Mouse (Mus musculus): ENCODE results near the gene Nav2.
A peak's percentile ranks its signal among the peaks of the same experiment; 100 is the strongest.

The Nav2 gene

GRCm38 (mm10) chr7:49454601-49455000 lies 546.1 kb downstream of the Nav2 start:
- Histone ChIP-seq H3K9me3 (ENCODE audit: low read length) (no peaks in the 10 kb centered on the region), H3K4me1 (replicated peaks; ENCODE audit: low read depth, low read length) (peaks cover 52% of the 10 kb centered on the region), H3K4me3 (replicated peaks; ENCODE audit: low read length) (no peak overlapping the region), H3K36me3 (ENCODE audit: insufficient read depth, low read length) (peaks cover 21% of the 10 kb centered on the region), H3K27me3 (ENCODE audit: insufficient read depth, low read length) (peaks cover 13% of the 10 kb centered on the region)
- TF ChIP-seq NANOG (IDR thresholded peaks at IDR 0.05; ENCODE audit: borderline replicate concordance, low read length) (no peak), CTCF (conservative IDR thresholded peaks at IDR 0.05; ENCODE audit: low read length) (no peak), POU5F1 (IDR thresholded peaks at IDR 0.05; ENCODE audit: borderline replicate concordance, low read length) (no peak)

DNA sequence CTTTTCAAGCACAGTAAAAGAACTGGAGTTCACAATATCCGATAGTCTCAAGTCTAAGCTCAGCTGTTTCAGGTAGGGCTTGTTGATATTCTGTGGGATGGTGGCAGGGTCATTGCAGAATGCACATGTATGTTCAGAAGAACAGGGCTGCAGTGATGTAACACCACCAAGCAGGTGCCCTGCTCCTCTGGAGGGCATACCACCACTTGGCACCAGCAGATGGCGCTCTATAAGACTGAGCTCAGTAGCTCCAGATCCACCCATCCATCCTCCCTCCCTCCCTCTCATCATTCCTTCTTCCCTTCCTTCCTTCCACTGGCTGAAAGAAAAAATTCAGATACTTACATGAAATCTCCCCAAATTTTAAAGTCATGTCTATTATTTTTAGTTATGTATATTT lies 547.6 kb downstream of the Nav2 start:
- Histone ChIP-seq H3K36me3 (ENCODE audit: insufficient read depth, low read length) (peaks cover 25% of the 10 kb centered on the region), H3K4me1 (replicated peaks; ENCODE audit: low read depth, low read length) (peaks cover 39% of the 10 kb centered on the region), H3K27me3 (ENCODE audit: insufficient read depth, low read length) (peaks cover 21% of the 10 kb centered on the region), H3K9me3 (ENCODE audit: low read length) (no peaks in the 10 kb centered on the region), H3K4me3 (replicated peaks; ENCODE audit: low read length) (no peak overlapping the region)
- TF ChIP-seq CTCF (conservative IDR thresholded peaks at IDR 0.05; ENCODE audit: low read length) (peak; percentile 70), POU5F1 (IDR thresholded peaks at IDR 0.05; ENCODE audit: borderline replicate concordance, low read length) (no peak)

- Histone ChIP-seq H3K27me3 (ENCODE audit: insufficient read depth, low read length) (peaks cover 27% of the 10 kb centered on the region), H3K36me3 (ENCODE audit: insufficient read depth, low read length) (peaks cover 29% of the 10 kb centered on the region), H3K4me3 (replicated peaks; ENCODE audit: low read length) (no peak overlapping the region), H3K4me1 (replicated peaks; ENCODE audit: low read depth, low read length) (peaks cover 41% of the 10 kb centered on the region), H3K9me3 (ENCODE audit: low read length) (no peaks in the 10 kb centered on the region)
- no peak for TF ChIP-seq POU5F1 (IDR thresholded peaks at IDR 0.05; ENCODE audit: borderline replicate concordance, low read length)
- TF ChIP-seq NANOG (IDR thresholded peaks at IDR 0.05; ENCODE audit: borderline replicate concordance, low read length): no peak
- no peak for TF ChIP-seq CTCF (conservative IDR thresholded peaks at IDR 0.05; ENCODE audit: low read length)
Measured at GRCm38 (mm10) chr7:49457398-49457797, 548.9 kb downstream of the Nav2 start.

DNA sequence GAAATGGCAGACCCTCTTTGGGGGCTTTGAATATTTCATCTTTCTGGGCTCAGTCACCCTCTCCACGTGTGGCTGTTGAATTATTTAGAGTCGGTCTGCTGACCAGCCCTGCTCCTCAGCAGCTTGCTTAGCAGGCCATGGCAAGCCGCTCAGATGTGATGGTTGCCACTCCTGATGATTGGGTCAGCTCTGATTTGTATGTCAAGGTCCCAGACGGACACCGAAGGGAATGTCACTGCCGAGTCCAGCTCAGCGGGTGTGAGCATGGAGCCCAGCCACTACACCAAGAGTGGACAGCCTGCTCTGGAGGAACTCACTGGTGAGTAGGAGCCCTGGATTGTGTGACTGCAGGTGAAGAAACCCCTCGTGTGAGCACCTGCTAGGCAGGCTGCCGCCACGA lies 549.4 kb downstream of the Nav2 start:
- H3K4me1 ChIP-seq (replicated peaks; ENCODE audit: low read depth, low read length): peaks cover 40% of the 10 kb centered on the region
- peaks cover 24% of the 10 kb centered on the region for H3K36me3 ChIP-seq (ENCODE audit: insufficient read depth, low read length)
- TF ChIP-seq POU5F1 (IDR thresholded peaks at IDR 0.05; ENCODE audit: borderline replicate concordance, low read length): no peak
- TF ChIP-seq NANOG (IDR thresholded peaks at IDR 0.05; ENCODE audit: borderline replicate concordance, low read length): no peak
- TF ChIP-seq CTCF (conservative IDR thresholded peaks at IDR 0.05; ENCODE audit: low read length): no peak
- no peaks in the 10 kb centered on the region for H3K9me3 ChIP-seq (ENCODE audit: low read length)
- H3K4me3 ChIP-seq (replicated peaks; ENCODE audit: low read length): no peak overlapping the region
- peaks cover 22% of the 10 kb centered on the region for H3K27me3 ChIP-seq (ENCODE audit: insufficient read depth, low read length)

GRCm38 (mm10) chr7:49462328-49462811 lies 553.9 kb downstream of the Nav2 start:
- TF ChIP-seq CTCF (conservative IDR thresholded peaks at IDR 0.05; ENCODE audit: low read length) (no peak), POU5F1 (IDR thresholded peaks at IDR 0.05; ENCODE audit: borderline replicate concordance, low read length) (no peak), NANOG (IDR thresholded peaks at IDR 0.05; ENCODE audit: borderline replicate concordance, low read length) (peak; percentile 40; the same call in 1 of the 2 replicates)

DNA sequence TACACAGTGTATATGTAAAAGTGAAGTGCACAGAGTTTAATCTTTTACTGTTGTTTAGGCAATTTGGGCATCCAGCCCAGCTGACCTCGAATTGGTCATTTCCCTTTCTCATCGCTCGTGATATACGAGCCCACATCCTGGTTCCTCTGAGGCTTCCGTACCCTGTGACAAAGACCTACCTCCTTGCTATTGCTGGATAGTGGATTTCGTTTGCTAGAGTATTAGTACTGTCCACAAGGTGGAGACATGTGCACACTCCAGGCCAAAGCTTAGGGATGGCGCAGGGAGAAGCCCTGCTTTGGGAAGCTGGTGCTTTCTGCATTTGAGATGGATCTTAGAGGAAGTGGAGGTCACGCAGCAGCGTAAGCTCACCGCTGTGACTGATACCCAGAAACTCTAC lies 559.3 kb downstream of the Nav2 start:
- Histone ChIP-seq H3K9me3 (ENCODE audit: low read length) (no peaks in the 10 kb centered on the region), H3K4me3 (replicated peaks; ENCODE audit: low read length) (no peak overlapping the region), H3K27me3 (ENCODE audit: insufficient read depth, low read length) (peaks cover 6% of the 10 kb centered on the region; the same call in 1 of the 2 replicates), H3K4me1 (replicated peaks; ENCODE audit: low read depth, low read length) (peaks cover 5% of the 10 kb centered on the region), H3K36me3 (ENCODE audit: insufficient read depth, low read length) (peaks cover 15% of the 10 kb centered on the region; the same call in 1 of the 2 replicates)
- no peak for TF ChIP-seq NANOG (IDR thresholded peaks at IDR 0.05; ENCODE audit: borderline replicate concordance, low read length)
- TF ChIP-seq CTCF (conservative IDR thresholded peaks at IDR 0.05; ENCODE audit: low read length): 0 out of 2 replicates have a peak, but pooled peaks have one; percentile 8
- no peak for TF ChIP-seq POU5F1 (IDR thresholded peaks at IDR 0.05; ENCODE audit: borderline replicate concordance, low read length)

More at GRCm38 (mm10) chr7:49462328-49462811, 553.9 kb downstream of the Nav2 start:
- Histone ChIP-seq H3K4me3 (replicated peaks; ENCODE audit: low read length) (no peak overlapping the region), H3K36me3 (ENCODE audit: insufficient read depth, low read length) (peaks cover 20% of the 10 kb centered on the region; the same call in 1 of the 2 replicates), H3K27me3 (ENCODE audit: insufficient read depth, low read length) (peaks cover 19% of the 10 kb centered on the region), H3K4me1 (replicated peaks; ENCODE audit: low read depth, low read length) (peaks cover 32% of the 10 kb centered on the region), H3K9me3 (ENCODE audit: low read length) (no peaks in the 10 kb centered on the region)

- TF ChIP-seq CTCF (conservative IDR thresholded peaks at IDR 0.05; ENCODE audit: low read length): 0 out of 2 replicates have a peak, but pooled peaks have one; percentile 2
- no peak for TF ChIP-seq NANOG (IDR thresholded peaks at IDR 0.05; ENCODE audit: borderline replicate concordance, low read length)
- H3K27me3 ChIP-seq (ENCODE audit: insufficient read depth, low read length): peaks cover 6% of the 10 kb centered on the region; the same call in 1 of the 2 replicates
- H3K36me3 ChIP-seq (ENCODE audit: insufficient read depth, low read length): peaks cover 15% of the 10 kb centered on the region; the same call in 1 of the 2 replicates
- no peaks in the 10 kb centered on the region; the same call in 1 of the 2 replicates for H3K4me1 ChIP-seq (replicated peaks; ENCODE audit: low read depth, low read length)
- no peak overlapping the region for H3K4me3 ChIP-seq (replicated peaks; ENCODE audit: low read length)
- H3K9me3 ChIP-seq (ENCODE audit: low read length): no peaks in the 10 kb centered on the region
Measured at GRCm38 (mm10) chr7:49468492-49469205, 560.1 kb downstream of the Nav2 start.

DNA sequence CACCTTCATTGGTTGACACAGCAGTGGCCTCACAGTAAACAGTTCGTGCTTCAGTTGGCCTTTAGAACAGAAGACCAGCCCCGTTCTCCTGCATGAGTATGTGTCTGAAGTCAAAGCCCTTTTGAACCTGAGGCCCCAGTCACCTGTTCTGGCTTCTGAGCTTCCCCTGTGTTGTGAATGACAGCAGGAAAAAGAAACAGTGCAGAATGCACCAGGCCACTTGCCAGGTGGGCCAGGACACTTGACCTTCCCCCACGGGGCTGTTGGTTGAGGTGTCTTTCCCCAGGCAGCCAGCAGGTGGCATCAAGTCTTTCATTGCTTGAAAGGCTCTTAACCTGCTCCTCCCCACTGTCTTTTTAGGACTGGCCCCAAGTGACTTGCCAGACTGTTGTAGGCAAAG lies 562.8 kb downstream of the Nav2 start:
- H3K4me1 ChIP-seq (replicated peaks; ENCODE audit: low read depth, low read length): no peaks in the 10 kb centered on the region
- H3K36me3 ChIP-seq (ENCODE audit: insufficient read depth, low read length): peaks cover 10% of the 10 kb centered on the region
- H3K4me3 ChIP-seq (replicated peaks; ENCODE audit: low read length): no peak overlapping the region
- no peaks in the 10 kb centered on the region for H3K27me3 ChIP-seq (ENCODE audit: insufficient read depth, low read length)
- no peaks in the 10 kb centered on the region for H3K9me3 ChIP-seq (ENCODE audit: low read length)
- TF ChIP-seq NANOG (IDR thresholded peaks at IDR 0.05; ENCODE audit: borderline replicate concordance, low read length): no peak
- TF ChIP-seq CTCF (conservative IDR thresholded peaks at IDR 0.05; ENCODE audit: low read length): peak; percentile 58

Data from E14TG2a.4 (cell line).